Mouse (Mus musculus) lung, adult 2 months (tissue): ENCODE data around the gene Catsperg2. TPM values are rescaled to one million over a fixed set of nuclear protein-coding genes. Genes with fewer than 3 reads are reported as not detected.
"Not testable (repeated sequence)": the region's sequence is repeated elsewhere in the genome, so short reads cannot be mapped to it uniquely, and the experiment has no call there.

Source experiments
- DNase-seq: peaks from one replicate; pipeline ENCODE4 v3.0.0; 2022
- H3K4me1 ChIP-seq: fragments of 200-500 bp; 2 replicates; pipeline ENCODE4 v1.6.1; 2011; ENCODE audit warnings: low read length; ENCODE audit not compliant: control insufficient read depth, insufficient read depth
- H3K4me3 ChIP-seq: fragments of 200-500 bp; replicated peaks from 2 replicates; pipeline ENCODE3; 2011; ENCODE audit warnings: low read depth, mild to moderate bottlenecking, control low read depth, low read length; ENCODE audit errors: extremely low read depth
- CTCF ChIP-seq: fragments of 200-500 bp; IDR thresholded peaks from 2 replicates; pipeline ENCODE4 v1.5.1; 2011; ENCODE audit warnings: mild to moderate bottlenecking, low read length, control low read depth; ENCODE audit not compliant: insufficient read depth
- POLR2A ChIP-seq: fragments of 200-500 bp; IDR thresholded peaks from 2 replicates; pipeline ENCODE4 v1.6.1; 2011; ENCODE audit warnings: low read depth, mild to moderate bottlenecking, control low read depth, low read length, borderline replicate concordance; ENCODE audit errors: extremely low read depth
- WGBS: fragments of 180-500 bp; shearing (Covaris S2); methylation state at CpG from one replicate; pipeline ENCODE4 v1.1.7; 2018; 5-methylcytosine and 5-hydroxymethylcytosine counted together
- polyA plus RNA-seq: library from polyadenylated mRNA; depleted of rRNA; stranded (reverse); fragments of >200 nt; gene quantifications from 2 replicates; pipeline ENCODE4 v1.2.3, GENCODE M21; 2012; rRNA removed

Catsperg2 gene
- polyA plus RNA-seq = 0.19 TPM in 1 of 2 replicates, not detected in the other

DNA sequence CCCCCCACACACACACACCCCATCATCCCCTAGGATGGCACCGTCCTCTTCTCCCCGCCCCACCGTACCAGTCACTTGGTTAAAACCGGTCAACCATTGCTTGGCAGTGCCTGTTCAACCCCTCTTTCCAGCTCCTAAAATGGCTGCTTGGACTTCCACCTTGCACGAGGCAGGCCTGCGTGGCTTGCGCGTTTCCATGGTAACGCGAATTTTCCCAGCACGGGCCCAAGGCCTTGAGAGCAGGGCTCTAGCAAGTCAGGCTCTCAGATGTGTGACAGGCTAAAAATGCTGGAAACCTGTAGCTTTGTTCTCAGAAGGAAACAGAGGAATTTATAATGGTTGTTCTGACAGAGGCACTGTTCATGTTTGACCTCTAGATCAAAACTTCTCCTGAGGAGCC, at the start of gene Catsperg2:
Catsperg2 (minus strand) TSS at position 173 of the 400 bp plus-strand sequence.
- not testable (repeated sequence) for H3K4me1 ChIP-seq, DNase-seq, H3K4me3 ChIP-seq
- WGBS = 59% methylated on average over 11 of the region's 11 CpGs

DNA sequence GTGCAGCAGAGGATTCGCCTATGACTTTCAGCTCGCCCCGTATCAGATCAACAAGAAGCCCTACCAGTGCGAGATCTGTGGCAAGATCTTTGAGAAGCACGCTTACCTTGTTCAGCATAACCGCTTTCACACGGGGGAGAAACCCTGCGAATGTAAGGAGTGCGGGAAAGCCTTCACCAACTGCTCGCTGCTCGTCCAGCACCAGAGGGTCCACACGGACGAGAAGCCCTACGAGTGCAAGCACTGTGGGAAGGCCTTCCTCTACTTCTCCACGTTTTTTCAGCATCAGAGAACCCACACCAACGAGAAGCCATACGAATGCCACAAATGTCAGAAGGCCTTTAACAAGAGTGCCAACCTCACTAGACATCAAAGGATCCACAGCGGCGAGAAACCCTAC, 49.7 kb upstream of the Catsperg2 start:
- no peaks in the 10 kb centered on the region for H3K4me1 ChIP-seq
- H3K4me3 ChIP-seq = no peak overlapping the region
- TF ChIP-seq POLR2A = no peak
- no peak for TF ChIP-seq CTCF
- DNase-seq = no peak
- WGBS = 96% methylated on average over 19 of the region's 19 CpGs

DNA sequence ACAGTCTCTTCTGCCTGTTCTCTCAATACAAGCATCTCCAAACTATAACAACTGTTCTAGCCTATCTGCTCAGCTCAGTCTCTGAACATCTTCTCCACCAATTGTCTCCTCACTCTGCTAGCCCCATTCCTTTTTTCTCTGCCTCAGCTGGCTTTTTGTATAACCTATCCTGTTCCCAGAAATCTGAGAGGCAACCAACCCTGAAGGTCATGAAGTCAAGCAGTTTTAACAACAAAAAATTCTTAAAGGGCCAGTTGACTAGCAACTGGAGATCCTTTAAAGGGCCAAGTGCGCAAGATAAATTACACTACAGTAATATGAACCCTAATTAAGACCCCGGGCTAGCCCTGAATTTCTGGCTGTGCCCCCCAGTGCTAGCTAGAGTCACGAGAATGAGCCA, 47.5 kb upstream of the Catsperg2 start:
- over 99% methylated on average over 3 of the region's 3 CpGs for WGBS
- no peak for DNase-seq
- H3K4me1 ChIP-seq = no peaks in the 10 kb centered on the region
- TF ChIP-seq POLR2A (no peak), CTCF (no peak)
- H3K4me3 ChIP-seq = no peak overlapping the region

GRCm38 (mm10) chr7:29773503-29773902, 46.7 kb upstream of the Catsperg2 start:
- no peak for TF ChIP-seq POLR2A
- TF ChIP-seq CTCF = no peak

DNA sequence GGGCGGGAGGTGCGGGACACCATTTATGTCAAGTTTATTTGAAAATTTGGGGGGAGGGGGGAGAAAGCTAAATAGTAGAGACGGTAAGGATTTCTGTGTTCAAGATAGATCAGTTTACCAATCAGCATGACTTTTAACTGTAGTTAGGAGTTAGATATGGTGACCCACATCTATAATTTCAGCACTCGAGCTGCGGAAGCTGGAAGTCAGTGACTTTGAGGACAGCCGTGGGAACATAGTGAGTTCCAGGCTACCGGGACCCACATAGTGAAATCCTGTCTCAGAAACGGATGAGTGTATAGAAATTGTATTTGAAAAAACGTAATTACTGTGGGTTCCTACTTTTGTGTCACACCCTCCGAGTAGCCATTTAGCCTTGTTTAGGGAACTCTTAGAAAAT, 42.1 kb upstream of the Catsperg2 start:
- 4% methylated on average over 10 of the region's 10 CpGs for WGBS
- H3K4me3 ChIP-seq = peak overlapping the region; percentile 89
- peaks cover 7% of the 10 kb centered on the region; the same call in 1 of the 2 replicates for H3K4me1 ChIP-seq
- DNase-seq = no peak
- TF ChIP-seq POLR2A = no peak
- TF ChIP-seq CTCF = no peak

More at GRCm38 (mm10) chr7:29773503-29773902, 46.7 kb upstream of the Catsperg2 start:
- Histone ChIP-seq H3K4me3 (no peak overlapping the region), H3K4me1 (0 out of 2 replicates have a peak, but pooled peaks cover 3% of the 10 kb centered on the region)
- no peak for DNase-seq
- 91% methylated on average over 7 of the region's 7 CpGs for whole genome bisulfite sequencing

DNA sequence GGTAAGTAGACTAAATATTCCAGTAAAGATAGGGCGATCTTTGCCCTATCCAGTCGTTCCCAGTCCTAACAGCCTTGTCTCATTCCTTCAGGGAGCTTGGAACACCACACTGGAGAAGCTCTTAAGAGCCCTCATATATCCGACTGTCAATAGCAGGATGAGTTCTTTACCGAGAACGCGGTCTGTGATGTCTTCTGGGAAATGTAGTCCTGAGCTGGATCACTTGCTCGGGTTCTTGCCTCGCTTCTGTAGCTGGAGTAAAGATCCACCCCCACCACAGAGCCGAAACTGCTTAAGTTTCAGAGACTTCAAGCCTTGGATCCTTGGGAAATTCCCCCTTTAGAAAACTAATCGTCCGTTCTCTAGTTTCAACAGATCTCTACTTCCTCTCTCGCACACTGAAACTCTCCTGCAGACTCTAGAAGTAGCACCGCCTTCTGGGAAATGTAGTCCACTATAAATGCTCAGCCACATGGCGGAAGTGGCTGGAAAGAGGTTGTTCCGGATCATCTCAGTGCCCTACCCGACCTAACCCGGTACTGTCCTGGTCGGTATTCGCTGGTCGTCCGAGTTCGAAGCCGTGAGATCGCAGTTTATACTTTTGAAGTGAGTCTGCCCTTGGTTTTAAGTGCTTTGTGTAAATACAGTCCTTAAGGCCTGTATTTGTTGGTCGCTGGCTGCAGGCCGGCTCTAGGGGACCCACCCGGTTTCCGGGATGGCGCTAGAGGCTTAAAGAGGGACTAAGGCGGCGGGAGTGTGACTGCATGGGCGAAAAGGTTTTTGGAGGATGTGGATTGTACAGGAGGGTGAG, 41.5 kb upstream of the Catsperg2 start, which contains the start of gene Zfp84:
Zfp84 (plus strand) TSS at position 463 of the 811 bp plus-strand sequence.
- H3K4me1 ChIP-seq = peaks cover 7% of the 10 kb centered on the region; the same call in 1 of the 2 replicates
- peak within 1 kb of the TSS; percentile 89 for H3K4me3 ChIP-seq
- under 1% methylated on average over 32 of the region's 32 CpGs for WGBS
- TF ChIP-seq POLR2A (peak; percentile 83; the same call in 1 of the 2 replicates), CTCF (no peak)
- DNase-seq = peak; percentile 85

DNA sequence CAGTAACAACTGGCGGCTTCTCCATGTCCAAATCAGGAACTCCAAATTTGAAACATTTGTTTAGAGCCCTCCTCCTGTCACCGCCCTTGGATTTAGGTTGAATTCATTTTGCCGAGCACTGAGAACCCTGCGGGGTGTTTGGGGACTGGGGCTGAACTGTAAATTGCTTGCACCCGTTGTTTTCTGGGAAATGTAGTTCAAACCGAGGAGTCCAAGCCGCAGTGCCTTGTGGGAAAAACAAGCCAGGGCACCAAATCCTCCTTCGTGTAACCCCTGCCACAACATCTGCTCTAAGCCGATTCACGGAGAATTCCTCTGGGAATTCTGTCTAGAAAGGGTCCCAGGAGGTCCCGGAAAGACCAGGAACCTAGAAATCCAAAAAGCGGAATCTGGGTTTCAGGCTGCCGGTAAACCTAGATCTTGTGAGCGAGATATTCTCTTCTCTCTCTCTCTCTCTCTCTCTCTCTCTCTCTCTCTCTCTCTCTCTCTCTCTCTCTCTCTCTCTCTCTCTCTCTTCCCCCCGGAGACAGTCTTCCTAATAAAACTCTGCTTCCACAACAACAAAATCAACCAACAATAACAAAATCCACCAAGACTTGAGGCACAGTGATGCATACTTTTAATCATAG, 40.3 kb upstream of the Catsperg2 start:
- TF ChIP-seq CTCF (no peak), POLR2A (peak; percentile 40; the same call in 1 of the 2 replicates)
- under 1% methylated on average over 15 of the region's 15 CpGs for WGBS
- peak overlapping the region; percentile 61 for H3K4me3 ChIP-seq
- peaks cover 7% of the 10 kb centered on the region; the same call in 1 of the 2 replicates for H3K4me1 ChIP-seq
- DNase-seq = peak; percentile 83

DNA sequence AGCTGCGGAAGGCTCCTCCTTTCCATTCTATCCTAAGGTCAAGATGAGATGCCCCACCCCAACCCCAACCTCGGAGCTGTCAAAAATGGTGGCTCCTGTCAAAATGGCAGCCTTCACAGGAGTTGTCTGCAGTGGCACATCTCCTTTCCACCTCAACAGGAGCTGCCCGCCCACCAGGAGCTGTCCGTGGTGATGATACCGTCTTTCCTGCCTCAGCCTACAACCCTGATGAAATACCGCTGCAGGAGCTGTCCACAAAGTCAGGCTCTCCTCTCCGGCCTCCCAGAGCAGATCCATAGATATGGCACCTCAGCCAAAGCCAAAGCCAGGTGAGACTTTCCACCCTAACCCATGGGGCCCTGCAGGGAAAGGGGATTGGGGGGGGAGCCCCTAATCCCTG, 37.9 kb upstream of the Catsperg2 start:
- 80% methylated on average over 7 of the region's 7 CpGs for WGBS
- Histone ChIP-seq H3K4me1 (peaks cover 7% of the 10 kb centered on the region; the same call in 1 of the 2 replicates), H3K4me3 (no peak overlapping the region)
- DNase-seq = no peak
- no peak for TF ChIP-seq POLR2A
- TF ChIP-seq CTCF = no peak

GRCm38 (mm10) chr7:29760476-29760875, 33.6 kb upstream of the Catsperg2 start:
- 80% methylated on average over 5 of the region's 5 CpGs for WGBS
- Histone ChIP-seq H3K4me1 (no peaks in the 10 kb centered on the region), H3K4me3 (no peak overlapping the region)
- no peak for TF ChIP-seq CTCF
- TF ChIP-seq POLR2A = no peak
- DNase-seq = no peak

GRCm38 (mm10) chr7:29742258-29742657, 15.4 kb upstream of the Catsperg2 start:
- WGBS = 67% methylated on average over 3 of the region's 3 CpGs
- no peak for DNase-seq
- TF ChIP-seq CTCF = no peak
- no peak for TF ChIP-seq POLR2A
- Histone ChIP-seq H3K4me1 (no peaks in the 10 kb centered on the region), H3K4me3 (no peak overlapping the region)
